Mouse (Mus musculus) adrenal gland, postnatal 4 days (tissue): ENCODE measurements around the gene Inca1. TPM values are rescaled to one million over a fixed set of nuclear protein-coding genes. Genes with fewer than 3 reads are reported as not detected.
A peak's percentile ranks its signal among the peaks of the same experiment; 100 is the strongest.

Source experiments
- DNase-seq, 2 experiments: peaks; one replicate each; pipeline ENCODE4 v3.0.0; 2021 to 2022; ENCODE audit warnings: low spot score in 2 of 2, mixed read lengths in 2 of 2
- long read RNA-seq, 2 experiments: library from polyadenylated mRNA; stranded (forward); transcript quantifications; one replicate each; pipeline ENCODE4 v2.0.0; 2021
- total RNA-seq, 2 experiments: library from RNA; stranded (reverse); gene quantifications; 2 replicates each; pipeline ENCODE4 v1.2.3; 2021

Gene Inca1
- 10 to 100 TPM in 1 of 2 experiments, 1 to 10 TPM in 1; 7.0 to 10.2 TPM for total RNA-seq
- long read RNA-seq, experiment 1, partial matches to known transcripts = 0 of 4 reads
- long read RNA-seq, experiment 1, other reads (novel, unspliced or antisense) = 2 of 4 reads
- long read RNA-seq, experiment 2, partial matches to known transcripts = 1 of 7 reads
- long read RNA-seq, experiment 2, other reads (novel, unspliced or antisense) = 1 of 7 reads

DNA sequence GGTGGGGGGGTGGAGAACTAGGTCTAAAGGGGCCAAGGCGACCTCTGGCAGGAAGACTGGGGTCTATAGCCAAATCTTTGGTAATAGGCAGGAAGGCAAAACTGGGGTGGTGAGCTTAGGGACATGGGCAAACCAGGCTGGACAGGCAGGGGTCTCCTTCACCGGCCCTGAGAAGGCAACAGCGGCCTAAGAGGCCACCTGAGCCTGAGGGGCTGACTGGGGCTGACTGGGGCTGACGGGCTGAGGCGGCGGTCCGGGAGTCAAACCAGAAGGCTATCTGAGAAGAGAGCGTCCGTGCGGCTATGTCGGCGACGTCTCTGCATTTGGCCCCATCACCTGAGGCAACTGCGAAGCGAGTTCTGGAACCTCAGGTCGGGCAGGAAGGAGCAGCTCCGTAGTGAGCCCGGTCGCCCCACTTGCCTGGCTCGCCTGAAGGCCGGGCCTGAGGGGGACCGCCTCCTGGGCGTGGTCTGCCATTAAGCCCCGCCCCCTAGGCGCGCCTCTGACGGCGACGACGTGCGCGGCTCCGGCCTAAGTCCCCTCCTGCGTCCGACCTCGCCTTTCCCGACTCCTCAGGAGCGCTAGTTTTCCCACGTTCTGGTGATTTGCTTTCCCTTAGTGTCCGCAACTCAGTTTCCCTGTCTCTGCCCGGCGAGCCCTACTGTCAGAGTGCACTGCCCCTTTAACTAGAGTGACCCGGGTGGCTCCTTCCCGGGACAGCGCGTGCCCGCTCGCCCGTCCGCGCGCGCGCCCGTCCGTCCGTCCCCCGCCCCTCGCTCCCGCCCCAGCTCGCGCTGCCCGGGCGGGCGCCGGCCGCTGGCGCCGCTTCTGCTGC, at the start of gene Inca1, which contains the start of gene Kif1c:
TSS of gene Inca1 (minus strand) at position 434 of the 835 bp plus-strand sequence.
TSS of gene Kif1c (plus strand) at position 827 of the 835 bp plus-strand sequence.
- DNase-seq = peak; percentile 90 to 93

GRCm38 (mm10) chr11:70747876-70748545, 48.1 kb upstream of the Inca1 start:
- DNase-seq = no peak

GRCm38 (mm10) chr11:70745636-70746035, 45.7 kb upstream of the Inca1 start:
- no peak for DNase-seq

DNA sequence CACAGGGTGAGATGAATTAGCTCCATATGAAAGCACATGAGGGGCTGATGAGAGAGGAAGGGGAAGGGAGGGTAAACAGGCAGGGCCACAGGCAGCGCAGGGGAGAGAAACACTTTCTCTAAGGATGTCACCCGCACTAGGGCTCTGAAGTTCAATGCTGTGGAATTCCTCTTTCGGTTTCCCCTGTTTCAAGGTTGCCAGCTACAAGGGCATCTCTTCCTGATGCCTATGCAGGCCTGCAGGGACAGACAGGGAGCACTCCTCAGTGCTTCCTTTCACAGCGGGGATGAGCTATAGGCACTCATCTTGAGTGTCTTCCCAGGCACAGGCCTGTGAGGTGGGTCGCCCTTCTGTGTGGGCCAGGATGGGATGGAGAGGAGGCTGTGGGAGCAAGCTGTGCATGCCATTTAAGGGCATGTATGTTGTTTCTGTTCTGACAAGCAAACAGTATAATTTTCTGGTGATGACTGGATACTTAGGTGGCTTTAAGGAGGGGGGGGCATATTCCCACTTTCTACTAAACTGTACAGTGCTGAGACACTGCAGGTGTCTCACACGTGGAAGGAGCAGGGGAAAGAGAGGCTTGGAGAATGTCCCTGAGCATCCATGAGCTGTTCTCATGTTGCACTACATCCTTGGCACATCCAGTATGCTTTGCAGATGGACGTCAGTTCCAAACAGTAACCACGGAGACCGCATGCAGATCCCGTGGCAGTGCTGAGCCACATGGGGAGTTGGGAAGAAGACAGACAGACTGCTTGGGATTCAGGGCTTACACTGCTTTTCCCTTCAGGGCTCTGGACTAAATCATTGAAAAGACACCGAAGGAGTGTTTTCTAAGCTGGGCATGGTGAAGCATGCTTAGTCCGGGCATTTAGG, 42.9 kb upstream of the Inca1 start:
- no peak for DNase-seq

GRCm38 (mm10) chr11:70742117-70742516, 42.2 kb upstream of the Inca1 start:
- no peak for DNase-seq

DNA sequence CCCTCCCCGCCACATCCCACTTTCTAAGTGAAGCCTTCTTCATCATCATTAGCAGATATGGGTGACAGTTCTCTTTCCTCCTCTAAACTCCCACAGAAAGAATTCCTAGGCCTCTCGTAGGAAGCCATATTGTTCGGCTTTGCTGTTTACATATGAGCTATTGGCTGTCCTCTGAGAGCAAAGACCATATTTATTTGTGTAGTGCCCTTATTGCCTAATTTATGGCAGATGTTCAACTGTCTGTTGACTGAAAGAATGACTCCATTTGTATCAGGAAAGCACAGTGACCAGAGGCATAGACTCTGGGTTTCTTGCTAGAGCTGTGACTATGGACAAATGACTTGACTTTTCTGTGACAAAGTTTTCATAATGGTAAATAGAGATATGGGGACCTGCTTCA, 41.6 kb upstream of the Inca1 start:
- no peak for DNase-seq

DNA sequence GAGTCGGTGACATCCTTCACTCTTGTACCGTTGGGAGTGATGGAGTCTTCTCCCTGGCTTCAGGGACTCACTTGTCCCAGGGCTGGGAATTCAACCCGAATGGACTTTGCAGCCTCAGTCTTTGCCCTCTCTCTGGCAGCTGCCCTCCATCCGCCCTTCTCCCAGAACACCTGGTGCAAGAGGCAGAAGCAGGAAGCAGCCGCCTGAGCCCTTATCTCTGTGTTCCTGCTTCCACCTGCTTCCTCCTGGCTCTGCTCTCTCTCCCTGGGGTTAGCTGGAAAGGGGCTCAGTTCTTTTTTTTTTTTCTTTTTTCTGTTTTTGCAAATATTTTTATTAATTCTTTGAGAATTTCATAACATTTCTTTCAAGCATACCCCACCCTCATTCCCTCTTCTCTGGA, 37.8 kb upstream of the Inca1 start:
- DNase-seq = no peak

DNA sequence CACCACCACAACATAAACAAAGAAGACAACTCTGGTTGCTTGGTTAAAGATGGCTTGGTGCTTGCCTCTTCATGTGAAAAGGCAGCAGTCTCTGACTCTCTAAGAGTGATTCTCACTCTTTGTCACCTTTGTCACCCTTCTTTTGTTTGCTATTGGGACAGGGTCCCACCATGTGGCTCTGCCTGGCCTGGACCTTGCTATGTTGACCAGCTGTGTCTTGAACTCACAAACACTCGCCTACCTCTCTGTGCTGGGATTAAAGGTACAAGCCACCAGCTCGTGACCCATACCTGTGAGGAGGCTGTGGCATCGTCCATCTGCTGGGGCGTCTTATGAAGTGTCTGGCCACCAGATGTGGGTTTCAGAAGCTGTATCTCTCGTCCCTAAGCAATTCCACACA, 33.3 kb upstream of the Inca1 start:
- no peak for DNase-seq

DNA sequence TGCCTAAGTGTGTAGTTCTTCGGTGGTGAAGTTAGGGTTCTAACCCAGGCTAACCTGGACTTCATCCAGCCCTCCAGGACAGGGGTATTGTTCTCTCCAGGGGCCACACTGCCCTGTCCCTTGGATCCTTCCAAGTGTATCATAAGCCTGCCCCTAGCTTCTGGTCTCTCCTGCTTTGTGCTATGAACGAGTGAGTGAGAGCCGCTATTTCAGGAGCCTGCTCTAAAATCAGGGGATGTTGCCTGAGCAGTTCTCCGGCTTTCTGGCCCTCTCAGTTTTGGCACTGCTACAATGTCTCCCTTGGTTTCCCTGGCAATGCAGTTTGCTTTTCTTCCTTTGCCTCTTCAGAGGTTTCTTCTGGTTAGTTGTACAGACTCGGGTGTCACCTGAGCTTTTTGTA, 31.2 kb upstream of the Inca1 start:
- DNase-seq = no peak

DNA sequence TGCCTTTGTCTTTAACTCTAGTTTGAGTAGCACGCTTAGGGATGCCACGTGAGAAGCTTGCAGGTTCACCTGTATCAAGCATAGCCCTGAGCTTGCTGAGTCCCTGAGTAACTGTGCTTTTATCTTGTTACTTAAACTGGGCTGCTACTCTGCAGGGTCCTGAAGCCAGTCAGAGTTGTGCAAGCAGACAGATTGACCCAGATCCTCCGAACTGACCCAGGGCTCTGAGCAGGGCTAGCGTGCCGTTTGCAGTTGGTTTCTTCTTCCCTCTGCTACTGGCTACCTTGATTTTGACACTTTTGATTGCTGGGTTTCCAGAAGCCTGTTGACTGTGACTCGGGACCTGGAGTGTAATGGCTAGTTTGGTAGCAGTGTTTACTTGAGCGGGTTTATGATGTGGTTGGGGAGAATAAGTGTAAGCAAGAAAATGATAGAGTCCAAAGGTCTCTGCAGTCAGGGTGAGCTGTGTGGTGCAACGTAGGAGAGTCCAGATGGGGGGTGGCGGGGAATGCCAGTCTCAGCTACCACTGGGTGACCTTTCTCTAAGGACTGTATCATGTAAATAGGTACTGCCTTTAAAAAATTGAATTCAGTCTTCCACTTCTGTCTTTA, 30.6 kb upstream of the Inca1 start:
- DNase-seq = no peak

- DNase-seq = no peak
Measured at GRCm38 (mm10) chr11:70727385-70727784, 27.4 kb upstream of the Inca1 start.

DNA sequence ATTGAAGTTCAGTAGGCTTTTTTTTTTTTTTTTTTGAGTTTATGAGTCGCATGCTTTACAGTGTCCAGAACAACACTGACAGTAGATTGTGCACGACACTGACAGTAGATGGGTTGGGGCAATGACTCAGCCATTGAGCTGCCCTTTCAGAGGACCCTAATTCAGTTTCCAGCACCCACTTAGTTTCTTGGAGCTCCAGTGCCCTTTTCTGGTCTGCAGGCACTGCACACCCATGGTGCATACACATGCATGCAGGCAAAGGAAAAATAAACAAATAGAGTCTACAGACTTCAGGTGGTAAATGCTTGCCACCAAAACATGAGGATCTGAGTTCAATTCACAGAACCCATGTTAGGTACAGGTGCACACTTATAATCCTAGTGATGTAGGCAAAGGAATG, 26.6 kb upstream of the Inca1 start:
- no peak for DNase-seq

GRCm38 (mm10) chr11:70724706-70725105, 24.8 kb upstream of the Inca1 start:
- no peak for DNase-seq

DNA sequence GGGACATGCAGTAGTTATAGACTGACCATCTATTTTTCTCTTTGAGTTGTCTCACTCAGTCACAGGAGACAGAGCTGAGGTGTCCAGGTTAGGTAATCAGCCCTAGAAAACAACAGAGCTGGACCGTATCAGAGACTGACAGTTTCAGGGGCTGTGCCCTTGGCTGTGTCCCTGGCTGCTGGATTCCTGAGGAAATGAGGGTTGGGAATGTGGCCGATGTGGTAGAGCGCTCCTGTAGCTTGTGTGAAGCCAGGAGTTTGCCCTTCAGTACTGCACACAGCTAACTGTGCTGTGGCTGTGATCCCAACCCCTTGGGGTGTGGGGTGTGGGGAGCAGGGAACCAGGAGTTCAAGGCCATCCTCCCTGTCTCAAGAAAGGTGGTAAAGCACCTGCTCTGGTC, 21.1 kb upstream of the Inca1 start:
- no peak for DNase-seq

DNA sequence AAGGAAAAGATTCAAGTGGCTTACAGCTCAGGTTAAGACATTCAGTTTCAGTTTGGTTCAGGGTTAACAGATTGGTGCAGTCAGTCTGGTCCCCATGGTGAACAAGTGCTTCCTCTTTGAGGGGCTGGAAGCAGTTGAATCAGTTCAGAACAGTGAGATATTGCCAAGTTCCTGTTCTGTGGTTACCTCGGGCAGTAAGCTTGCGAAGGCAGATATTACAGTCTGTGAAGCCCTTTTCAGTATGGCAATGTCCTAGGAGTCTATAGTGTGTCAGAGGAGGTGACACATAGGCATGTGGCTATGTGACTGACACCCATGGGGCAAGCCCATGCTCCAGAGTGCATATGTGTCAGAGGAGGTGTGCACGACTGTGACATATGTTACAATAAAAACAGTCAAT, 20.6 kb upstream of the Inca1 start:
- DNase-seq = no peak

DNA sequence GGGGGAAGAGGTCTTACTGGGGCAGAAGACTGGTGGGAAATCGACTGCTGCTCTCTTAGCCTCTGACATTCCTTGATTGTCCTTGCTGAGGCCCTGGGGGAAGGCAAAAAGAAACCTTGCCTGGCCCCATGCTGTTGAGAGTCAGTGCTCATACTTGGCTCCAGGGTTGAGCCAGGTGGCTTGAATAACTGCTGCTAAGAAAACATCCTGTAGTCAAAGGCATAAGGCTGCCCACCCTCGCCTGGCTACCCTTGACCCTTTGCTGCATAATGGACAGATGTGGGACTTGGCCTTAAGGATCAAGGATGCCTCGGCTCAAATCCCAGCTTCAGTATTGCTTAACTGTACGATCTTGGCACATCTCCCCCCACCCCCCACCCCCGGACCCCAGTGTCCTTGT, 18.5 kb upstream of the Inca1 start:
- no peak for DNase-seq

DNA sequence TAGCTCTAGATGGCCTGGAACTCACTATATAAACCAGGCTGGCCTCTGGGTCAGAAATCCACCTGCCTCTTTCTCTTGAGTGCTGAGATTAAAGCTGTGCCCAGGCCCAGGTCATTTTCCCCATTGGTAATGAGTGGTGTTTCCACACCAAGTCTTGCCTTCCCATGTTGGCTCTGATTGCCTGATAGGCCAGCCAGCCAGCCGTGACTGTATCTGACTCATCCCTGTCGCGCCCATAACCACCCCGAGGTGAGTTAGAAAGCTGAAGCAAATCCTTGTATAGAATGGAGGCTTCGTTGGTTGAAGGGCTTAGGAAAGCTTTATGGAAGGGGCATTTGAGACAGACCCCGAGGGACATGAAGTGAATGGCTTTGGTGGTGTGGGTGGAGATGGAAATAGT, 15.9 kb upstream of the Inca1 start:
- DNase-seq = no peak

- DNase-seq = no peak
Measured at GRCm38 (mm10) chr11:70713222-70713621, 13.3 kb upstream of the Inca1 start.

DNA sequence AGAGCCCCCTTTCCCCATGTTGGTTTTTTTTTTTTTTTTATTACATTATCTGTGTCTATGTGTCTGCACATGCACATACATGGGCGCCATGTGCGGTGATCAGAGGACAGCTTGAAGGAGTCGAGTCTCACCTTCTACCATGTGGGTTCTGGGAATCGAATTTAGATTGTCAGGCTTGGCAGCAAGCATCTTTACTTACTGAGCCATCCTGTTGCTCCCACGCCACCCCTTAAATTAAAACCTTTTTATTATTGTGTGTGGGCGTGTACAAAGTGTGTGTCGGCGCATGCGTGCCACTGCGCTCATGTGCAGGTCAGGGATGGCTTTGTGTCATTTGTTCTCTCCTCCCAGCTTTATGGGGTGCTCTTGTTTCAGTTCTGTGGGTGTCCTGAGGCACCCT, 11.1 kb upstream of the Inca1 start:
- DNase-seq = no peak

GRCm38 (mm10) chr11:70706127-70706526, 6.2 kb upstream of the Inca1 start:
- DNase-seq = no peak

GRCm38 (mm10) chr11:70702781-70703180, 2.8 kb upstream of the Inca1 start:
- DNase-seq = no peak
